18 mouse cellular contexts compared by ENCODE assay signal in genomic region chr2:84721182-84721581, GRCm38 (mm10). TPM values are rescaled to one million over a fixed set of nuclear protein-coding genes. Genes with fewer than 3 reads are reported as not detected.
DNase-seq lines count a peak whose midpoint lies in the region; ATAC-seq and TF ChIP-seq lines count a peak whose summit lies in the region.
"Had no signal": no experiment of that assay in that cellular context is flagged by ENCODE, and none has a peak within 500 bp of the region (broad histone marks: within the 10 kb centered on the region; RNA-seq: fewer than 3 reads in every experiment).

No protein-coding gene starts in this region.

- no peak for ATAC-seq in liver, postnatal 0 days
- no peak for ATAC-seq in liver, embryonic 15.5 days (ENCODE audit: insufficient read depth)
- ATAC-seq: forebrain, embryonic 13.5 days; forebrain, postnatal 0 days; hindbrain, postnatal 0 days had no signal

- H3K4me3 ChIP-seq in liver, adult 2 months (ENCODE audit: insufficient read depth, low read depth, low read length) = no peak overlapping the region
- H3K4me3 ChIP-seq in liver, postnatal 0 days (ENCODE audit: low read depth, low read length) = no peak overlapping the region
- H3K4me3 ChIP-seq in MEL (ENCODE audit: control insufficient read depth in 1 of 2, insufficient read depth in 1 of 2, low read depth in 2 of 2, low read length in 2 of 2) = no peak overlapping the region
- H3K4me3 ChIP-seq in liver, embryonic 15.5 days (replicated peaks) = no peak overlapping the region
- H3K4me3 ChIP-seq in lung, adult 2 months (replicated peaks; ENCODE audit: extremely low read depth, low read depth, low read length) = no peak overlapping the region
- H3K4me3 ChIP-seq: embryonic facial prominence, embryonic 12.5 days; forebrain, embryonic 13.5 days; heart, embryonic 12.5 days; hindbrain, embryonic 12.5 days had no signal

- TF ChIP-seq RAD21 in MEL (IDR thresholded peaks at IDR 0.05; ENCODE audit: low read depth, low read length) = no peak

- TF ChIP-seq POLR2A in liver, adult 2 months (IDR thresholded peaks at IDR 0.05; ENCODE audit: extremely low read depth, insufficient read depth, low read length) = no peak
- TF ChIP-seq POLR2A in MEL (IDR thresholded peaks at IDR 0.05; ENCODE audit: control insufficient read depth in 1 of 2, insufficient read depth in 1 of 2, low read depth in 1 of 2, low read length in 2 of 2, poor library complexity in 1 of 2) = no peak
- no peak for TF ChIP-seq POLR2A in lung, adult 2 months (IDR thresholded peaks at IDR 0.05; ENCODE audit: borderline replicate concordance, extremely low read depth, low read depth, low read length)

- DNase-seq in liver, adult 2 months (ENCODE audit: extremely low read depth, low read depth, low spot score) = peak; percentile 16
- DNase-seq in liver, postnatal 0 days = no peak
- DNase-seq in MEL (ENCODE audit: low read depth, low spot score) = peak; percentile 45
- peak; percentile 62 for DNase-seq in MN1 (ENCODE audit: low spot score)
- no peak for DNase-seq in lung, adult 2 months
- no peak for DNase-seq in layer of hippocampus, adult 9-11 months
- DNase-seq: adrenal gland, postnatal 10 days; cerebellum, adult 11 months; cerebellum, adult 8-10 months; cerebellum, postnatal 25 days; forebrain, postnatal 0 days; gastrocnemius, postnatal 14 days had no signal

- no peak for TF ChIP-seq CTCF in liver, adult 2 months (IDR thresholded peaks at IDR 0.05; ENCODE audit: low read depth, low read length)
- no peak for TF ChIP-seq CTCF in liver, postnatal 0 days (IDR thresholded peaks at IDR 0.05; ENCODE audit: low read depth)
- TF ChIP-seq CTCF in MEL (IDR thresholded peaks at IDR 0.05 in 2 of 3, conservative IDR thresholded peaks at IDR 0.05 in 1 of 3; ENCODE audit: control insufficient read depth in 1 of 3, insufficient read depth in 1 of 3, low read depth in 2 of 3, low read length in 3 of 3, poor library complexity in 1 of 3, severe bottlenecking in 1 of 3) = no peak
- TF ChIP-seq CTCF in lung, adult 2 months (IDR thresholded peaks at IDR 0.05; ENCODE audit: insufficient read depth, low read length) = no peak

- TF ChIP-seq EP300 in liver, postnatal 0 days (IDR thresholded peaks at IDR 0.05; ENCODE audit: low read depth) = no peak
- peak in 1 of 2 experiments; percentile 31; a peak in 1 of 4 replicates for TF ChIP-seq EP300 in MEL (IDR thresholded peaks at IDR 0.05; ENCODE audit: low read depth in 1 of 2, low read length in 2 of 2)

- H3K27ac ChIP-seq in liver, adult 2 months (replicated peaks; ENCODE audit: insufficient read depth, low read depth, low read length) = no peak overlapping the region
- no peak overlapping the region for H3K27ac ChIP-seq in liver, postnatal 0 days (ENCODE audit: low read depth)
- H3K27ac ChIP-seq in MEL (ENCODE audit: control insufficient read depth, low read depth, low read length) = peak overlapping the region; percentile 26; the same call in 1 of the 2 replicates
- 0 out of 2 replicates have a peak overlapping the region, but pooled peaks have one; percentile 19 for H3K27ac ChIP-seq in liver, embryonic 15.5 days (replicated peaks)
- H3K27ac ChIP-seq: embryonic facial prominence, embryonic 12.5 days; forebrain, embryonic 13.5 days; hindbrain, embryonic 12.5 days; hindbrain, postnatal 0 days had no signal

- no peaks in the 10 kb centered on the region for H3K9me3 ChIP-seq in liver, postnatal 0 days (ENCODE audit: low read length)
- H3K9me3 ChIP-seq in MEL (replicated peaks; ENCODE audit: insufficient read depth, low read length) = no peaks in the 10 kb centered on the region
- H3K9me3 ChIP-seq in liver, embryonic 15.5 days (replicated peaks) = no peaks in the 10 kb centered on the region
- H3K9me3 ChIP-seq: embryonic facial prominence, embryonic 12.5 days; forebrain, embryonic 13.5 days; heart, embryonic 12.5 days; hindbrain, embryonic 12.5 days had no signal

- peaks cover 11% of the 10 kb centered on the region for H3K4me1 ChIP-seq in liver, adult 2 months (ENCODE audit: control insufficient read depth, insufficient read depth, low read length)
- peaks cover 29% of the 10 kb centered on the region for H3K4me1 ChIP-seq in liver, postnatal 0 days (ENCODE audit: insufficient read depth)
- H3K4me1 ChIP-seq in MEL (ENCODE audit: control insufficient read depth in 1 of 2, insufficient read depth in 2 of 2, low read length in 2 of 2) = peaks cover 9 to 20% of the 10 kb centered on the region in 2 experiments
- H3K4me1 ChIP-seq in liver, embryonic 15.5 days (replicated peaks) = peaks cover 68% of the 10 kb centered on the region
- H3K4me1 ChIP-seq in lung, adult 2 months (ENCODE audit: control insufficient read depth, insufficient read depth, low read length) = no peaks in the 10 kb centered on the region

- H3K9ac ChIP-seq in liver, adult 2 months (ENCODE audit: low read depth, low read length) = no peak overlapping the region
- H3K9ac ChIP-seq in liver, postnatal 0 days (replicated peaks) = no peak overlapping the region
- no peak overlapping the region for H3K9ac ChIP-seq in MEL (ENCODE audit: control insufficient read depth, low read depth, low read length, poor library complexity, severe bottlenecking)
- H3K9ac ChIP-seq in liver, embryonic 15.5 days = no peak overlapping the region
- H3K9ac ChIP-seq: embryonic facial prominence, embryonic 12.5 days; forebrain, embryonic 13.5 days; forebrain, postnatal 0 days; heart, embryonic 12.5 days; hindbrain, embryonic 12.5 days had no signal

- H3K36me3 ChIP-seq in liver, adult 2 months (ENCODE audit: control insufficient read depth, insufficient read depth, low read length) = peaks cover 15% of the 10 kb centered on the region
- peaks cover 39% of the 10 kb centered on the region for H3K36me3 ChIP-seq in liver, postnatal 0 days (replicated peaks; ENCODE audit: insufficient read depth, low read length)
- peaks cover 5 to 42% of the 10 kb centered on the region in 2 experiments; a peak in 3 of 4 replicates for H3K36me3 ChIP-seq in MEL (ENCODE audit: control insufficient read depth in 1 of 2, insufficient read depth in 2 of 2, low read length in 2 of 2)
- H3K36me3 ChIP-seq in liver, embryonic 15.5 days (replicated peaks) = peaks cover 60% of the 10 kb centered on the region

- 40% methylated on average over 3 of the region's 3 CpGs for WGBS in liver, adult 2 months
- WGBS in liver, postnatal 0 days (ENCODE audit: insufficient replicate concordance) = 52% methylated on average over 3 of the region's 3 CpGs
- WGBS in liver, embryonic 15.5 days (ENCODE audit: insufficient replicate concordance) = 28% methylated on average over 3 of the region's 3 CpGs
- 89% methylated on average over 3 of the region's 3 CpGs for WGBS in lung, adult 2 months

- H3K79me2 ChIP-seq in liver, adult 2 months (ENCODE audit: control insufficient read depth, insufficient read depth, low read length) = peaks cover 9% of the 10 kb centered on the region; the same call in 1 of the 2 replicates
- H3K79me2 ChIP-seq in MEL (ENCODE audit: control insufficient read depth, insufficient read depth, low read length, poor library complexity) = peaks cover 19% of the 10 kb centered on the region

- no peaks in the 10 kb centered on the region for H3K27me3 ChIP-seq in liver, adult 2 months (ENCODE audit: control insufficient read depth, insufficient read depth, low read length)
- no peaks in the 10 kb centered on the region for H3K27me3 ChIP-seq in liver, postnatal 0 days (ENCODE audit: insufficient read depth, low read length)
- H3K27me3 ChIP-seq in MEL (ENCODE audit: control insufficient read depth in 1 of 2, insufficient read depth in 2 of 2, low read length in 2 of 2) = no peaks in the 10 kb centered on the region
- H3K27me3 ChIP-seq in liver, embryonic 15.5 days = no peaks in the 10 kb centered on the region
- H3K27me3 ChIP-seq: embryonic facial prominence, embryonic 12.5 days; forebrain, embryonic 13.5 days; heart, embryonic 12.5 days; hindbrain, embryonic 12.5 days had no signal

- H3K4me2 ChIP-seq in liver, postnatal 0 days (ENCODE audit: low read depth, low read length) = no peak overlapping the region
- H3K4me2 ChIP-seq in liver, embryonic 15.5 days = no peak overlapping the region
- H3K4me2 ChIP-seq: embryonic facial prominence, embryonic 12.5 days; forebrain, embryonic 13.5 days; heart, embryonic 12.5 days; hindbrain, embryonic 12.5 days had no signal

RNA-seq across cellular contexts. Expression of gene Clp1, which starts 6.0 kb away (rescaled TPM):
- total RNA-seq in liver, adult 2 months (2014; rRNA removed) = 7.9 and 10.9 TPM in 2 replicates
- polyA plus RNA-seq in liver, adult 2 months (2012; rRNA removed) = 8.6 and 12.6 TPM in 2 replicates
- polyA plus RNA-seq in liver, postnatal 0 days (2015; fragmentation: Nextera tagmentation; extraction: Ambion mirVana) = 31.7 and 32.1 TPM in 2 replicates
- 27.1 and 29.1 TPM in 2 replicates for total RNA-seq in MEL (2012; rRNA removed)
- 10 to 100 TPM in 1 of 2 experiments, not detected in 1; 29.8 TPM for polyA plus RNA-seq in MEL (2012; ENCODE audit: insufficient read depth in 1 of 2, insufficient read length in 2 of 2, low read depth in 1 of 2, low replicate concordance in 2 of 2, missing spikeins in 1 of 2)
- 53.9 and 59.7 TPM in 2 replicates for polyA plus RNA-seq in liver, embryonic 15.5 days (2015; fragmentation: Nextera tagmentation; extraction: Ambion mirVana)
- polyA plus RNA-seq in lung, adult 2 months (2012; rRNA removed) = 6.0 and 10.3 TPM in 2 replicates

RNA-seq across cellular contexts. Expression of gene Zdhhc5, which starts 6.2 kb away (rescaled TPM):
- total RNA-seq in liver, adult 2 months (2014; rRNA removed) = 21.9 and 25.8 TPM in 2 replicates
- polyA plus RNA-seq in liver, adult 2 months (2012; rRNA removed) = 35.6 and 36.1 TPM in 2 replicates
- polyA plus RNA-seq in liver, postnatal 0 days (2015; fragmentation: Nextera tagmentation; extraction: Ambion mirVana) = 11.3 and 13.4 TPM in 2 replicates
- total RNA-seq in MEL (2012; rRNA removed) = 26.4 and 29.3 TPM in 2 replicates
- polyA plus RNA-seq in MEL (2012; ENCODE audit: insufficient read depth in 1 of 2, insufficient read length in 2 of 2, low read depth in 1 of 2, low replicate concordance in 2 of 2, missing spikeins in 1 of 2) = 10 to 100 TPM in 1 of 2 experiments, not detected in 1; 42.9 TPM
- 17.3 and 18.4 TPM in 2 replicates for polyA plus RNA-seq in liver, embryonic 15.5 days (2015; fragmentation: Nextera tagmentation; extraction: Ambion mirVana)
- 34.6 and 41.4 TPM in 2 replicates for polyA plus RNA-seq in lung, adult 2 months (2012; rRNA removed)

RNA-seq across cellular contexts. Expression of gene Ypel4, which starts 12.7 kb away (rescaled TPM):
- not detected in 2 replicates for total RNA-seq in liver, adult 2 months (2014; rRNA removed)
- 0.05 TPM in 2 replicates for polyA plus RNA-seq in liver, adult 2 months (2012; rRNA removed)
- polyA plus RNA-seq in liver, postnatal 0 days (2015; fragmentation: Nextera tagmentation; extraction: Ambion mirVana) = 18.4 and 20.9 TPM in 2 replicates
- not detected in 2 replicates for total RNA-seq in MEL (2012; rRNA removed)
- polyA plus RNA-seq in MEL (2012; ENCODE audit: insufficient read depth in 1 of 2, insufficient read length in 2 of 2, low read depth in 1 of 2, low replicate concordance in 2 of 2, missing spikeins in 1 of 2) = under 1 TPM in 1 of 2 experiments, not detected in 1; 0.06 TPM
- polyA plus RNA-seq in liver, embryonic 15.5 days (2015; fragmentation: Nextera tagmentation; extraction: Ambion mirVana) = 66.9 and 75.7 TPM in 2 replicates
- polyA plus RNA-seq in lung, adult 2 months (2012; rRNA removed) = 1.6 and 2.0 TPM in 2 replicates

RNA-seq across cellular contexts. Expression of gene Gm19426, which starts 22.3 kb away (rescaled TPM):
- total RNA-seq in liver, adult 2 months (2014; rRNA removed) = 1.7 and 3.1 TPM in 2 replicates
- polyA plus RNA-seq in liver, adult 2 months (2012; rRNA removed) = 1.9 and 3.0 TPM in 2 replicates
- polyA plus RNA-seq in liver, postnatal 0 days (2015; fragmentation: Nextera tagmentation; extraction: Ambion mirVana) = 1.2 and 1.3 TPM in 2 replicates
- not detected in 2 replicates for total RNA-seq in MEL (2012; rRNA removed)
- polyA plus RNA-seq in MEL (2012; ENCODE audit: insufficient read depth in 1 of 2, insufficient read length in 2 of 2, low read depth in 1 of 2, low replicate concordance in 2 of 2, missing spikeins in 1 of 2) = not detected
- polyA plus RNA-seq in liver, embryonic 15.5 days (2015; fragmentation: Nextera tagmentation; extraction: Ambion mirVana) = 1.4 and 1.5 TPM in 2 replicates
- polyA plus RNA-seq in lung, adult 2 months (2012; rRNA removed) = 1.8 and 4.1 TPM in 2 replicates

RNA-seq across cellular contexts. Expression of gene Tmx2, which starts 42.2 kb away (rescaled TPM):
- 50.6 and 53.6 TPM in 2 replicates for total RNA-seq in liver, adult 2 months (2014; rRNA removed)
- 83.5 and 92.1 TPM in 2 replicates for polyA plus RNA-seq in liver, adult 2 months (2012; rRNA removed)
- 55.9 and 60.6 TPM in 2 replicates for polyA plus RNA-seq in liver, postnatal 0 days (2015; fragmentation: Nextera tagmentation; extraction: Ambion mirVana)
- 54.2 and 66.8 TPM in 2 replicates for total RNA-seq in MEL (2012; rRNA removed)
- polyA plus RNA-seq in MEL (2012; ENCODE audit: insufficient read depth in 1 of 2, insufficient read length in 2 of 2, low read depth in 1 of 2, low replicate concordance in 2 of 2, missing spikeins in 1 of 2) = 10 to 100 TPM in 1 of 2 experiments, not detected in 1; 64.6 TPM
- polyA plus RNA-seq in liver, embryonic 15.5 days (2015; fragmentation: Nextera tagmentation; extraction: Ambion mirVana) = 71.2 and 71.8 TPM in 2 replicates
- polyA plus RNA-seq in lung, adult 2 months (2012; rRNA removed) = 41.8 and 57.7 TPM in 2 replicates

Comparison
In these comparisons a context has a peak if more than half of its experiments do, and no peak if none do; other contexts are left out.
1. DNase-seq: peak in liver, adult 2 months (single experiment), MEL (single experiment) and MN1 (single experiment); none in liver, postnatal 0 days (single experiment), lung, adult 2 months (single experiment) and layer of hippocampus, adult 9-11 months (single experiment).
2. H3K27ac ChIP-seq: peak in MEL (single experiment) and liver, embryonic 15.5 days (single experiment); none in liver, adult 2 months (single experiment) and liver, postnatal 0 days (single experiment).